Mouse (Mus musculus) limb, embryonic 10.5 days (tissue): ENCODE data around the gene Slc8b1. TPM values are rescaled to one million over a fixed set of nuclear protein-coding genes. Genes with fewer than 3 reads are reported as not detected.

ENCODE experiments used
- DNase-seq: peaks from one replicate; pipeline ENCODE4 v3.0.0-alpha.2; 2017; ENCODE audit warnings: low spot score
- H3K27ac ChIP-seq: fragments of 300-500 bp; sonication (generic); 2 replicates; pipeline ENCODE4 v1.5.1; 2016; ENCODE audit warnings: mild to moderate bottlenecking
- H3K27me3 ChIP-seq: fragments of 300-500 bp; sonication (generic); 2 replicates; pipeline ENCODE4 v1.6.1; 2016; ENCODE audit warnings: low read depth, mild to moderate bottlenecking; ENCODE audit not compliant: poor library complexity, severe bottlenecking
- H3K36me3 ChIP-seq: fragments of 300-500 bp; sonication (generic); 2 replicates; pipeline ENCODE4 v1.6.1; 2016; ENCODE audit warnings: mild to moderate bottlenecking, moderate library complexity
- H3K4me1 ChIP-seq: fragments of 300-500 bp; sonication (generic); 2 replicates; pipeline ENCODE4 v1.6.1; 2016
- H3K4me3 ChIP-seq: fragments of 300-500 bp; sonication (generic); 2 replicates; pipeline ENCODE4 v1.5.1; 2016; ENCODE audit warnings: mild to moderate bottlenecking, moderate library complexity
- H3K9me3 ChIP-seq: fragments of 300-500 bp; sonication (generic); replicated peaks from 2 replicates; pipeline ENCODE4 v1.6.1; 2016; ENCODE audit warnings: mild to moderate bottlenecking
- WGBS: fragments of 180-500 bp; shearing (Covaris S2); methylation state at CpG from one replicate; pipeline ENCODE4 v1.1.7; 2016; 5-methylcytosine and 5-hydroxymethylcytosine counted together
- polyA plus RNA-seq: library from polyadenylated mRNA; unstranded; fragments of >200 nt; fragmentation: Nextera tagmentation; extraction: Ambion mirVana; gene quantifications from 2 replicates; pipeline ENCODE4 v1.2.1, GENCODE M21; 2016

Slc8b1 gene
- polyA plus RNA-seq, 1 experiment from 2014 or later, result 4.4 TPM

- DNase-seq, result no peak
- Histone ChIP-seq H3K9me3 (no peaks in the 10 kb centered on the region), H3K36me3 (no peaks in the 10 kb centered on the region), H3K4me1 (peaks cover 45% of the 10 kb centered on the region), H3K27me3 (peaks cover 23% of the 10 kb centered on the region), H3K4me3 (no peak overlapping the region), H3K27ac (no peak overlapping the region)
- WGBS, result 75% methylated on average over 7 of the region's 7 CpGs
These were observed 4.5 kb downstream of the Slc8b1 start for GRCm38 (mm10) chr5:120515451-120515850.

DNA sequence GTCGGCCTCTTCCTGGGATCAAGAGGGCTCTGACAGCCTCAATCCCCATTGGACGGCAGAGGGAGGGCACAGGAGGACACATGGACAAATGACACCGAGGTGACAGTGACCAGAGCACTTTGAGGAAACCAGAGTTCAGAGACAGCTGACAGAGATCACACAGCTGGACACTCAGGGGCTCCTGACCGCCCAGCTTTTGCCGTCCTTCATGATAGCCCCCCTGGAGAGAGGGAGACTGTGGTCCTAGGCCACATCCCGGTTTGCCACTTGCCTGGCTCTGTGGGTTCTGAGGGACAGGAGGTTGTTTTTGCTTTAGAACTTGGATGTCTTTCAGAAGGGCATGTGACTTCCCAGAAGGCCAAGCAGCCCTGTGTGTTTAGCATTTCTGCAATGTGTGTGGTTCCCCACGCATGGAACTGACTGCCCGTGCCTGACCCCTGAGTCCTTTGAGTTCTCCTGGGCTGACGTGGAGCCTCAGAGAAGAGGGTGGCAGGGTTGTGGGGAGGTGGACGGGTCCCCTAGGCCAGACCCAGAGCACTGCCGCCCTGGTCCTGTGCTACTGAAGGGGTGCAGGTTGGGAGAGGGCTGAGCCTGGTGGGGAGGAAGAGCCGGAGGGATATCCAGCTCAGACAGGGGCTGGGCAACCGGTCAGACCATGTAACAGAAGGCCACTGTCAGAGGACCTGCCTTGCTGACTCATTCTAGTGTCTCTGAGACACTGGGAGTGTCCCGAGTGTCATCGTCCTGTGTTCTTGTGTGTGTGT is 5.4 kb downstream of the Slc8b1 start:
- no peak for DNase-seq
- H3K36me3 ChIP-seq, result no peaks in the 10 kb centered on the region

DNA sequence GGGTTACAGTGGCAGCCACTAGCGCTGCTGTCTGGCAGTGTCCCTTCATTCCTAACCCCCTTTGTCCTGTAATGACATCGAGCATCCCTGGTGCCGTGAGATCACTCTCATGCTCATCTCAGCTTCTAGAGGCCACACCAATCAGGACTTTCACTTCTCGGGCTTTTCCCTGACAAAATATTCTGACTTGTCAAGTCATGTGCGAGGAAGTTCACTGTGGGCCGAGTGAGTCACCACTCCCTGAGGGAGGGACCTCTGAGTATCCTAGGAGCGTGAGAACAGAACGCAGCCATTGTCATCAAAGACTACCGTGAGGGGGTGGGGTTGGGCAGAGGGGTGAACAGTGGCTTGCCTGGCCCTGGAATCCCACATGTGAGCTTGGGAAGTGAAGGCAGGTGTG is 6.6 kb downstream of the Slc8b1 start:
- Histone ChIP-seq H3K4me1 (peaks cover 31% of the 10 kb centered on the region), H3K27ac (no peak overlapping the region), H3K27me3 (peaks cover 10% of the 10 kb centered on the region), H3K9me3 (no peaks in the 10 kb centered on the region), H3K36me3 (no peaks in the 10 kb centered on the region), H3K4me3 (no peak overlapping the region)
- DNase-seq, result no peak
- 58% methylated on average over 9 of the region's 9 CpGs for WGBS

More for the DNA sequence above, 5.4 kb downstream of the Slc8b1 start:
- no peak overlapping the region for H3K4me3 ChIP-seq
- H3K27me3 ChIP-seq, result peaks cover 22% of the 10 kb centered on the region
- H3K27ac ChIP-seq, result no peak overlapping the region
- H3K9me3 ChIP-seq, result no peaks in the 10 kb centered on the region
- WGBS, result 39% methylated on average over 15 of the region's 15 CpGs
- H3K4me1 ChIP-seq, result peaks cover 35% of the 10 kb centered on the region

- no peak overlapping the region for H3K4me3 ChIP-seq
- H3K27me3 ChIP-seq, result no peaks in the 10 kb centered on the region
- H3K36me3 ChIP-seq, result no peaks in the 10 kb centered on the region
- no peak overlapping the region for H3K27ac ChIP-seq
- H3K4me1 ChIP-seq, result peaks cover 14% of the 10 kb centered on the region
- 74% methylated on average over 3 of the region's 3 CpGs for WGBS
- DNase-seq, result no peak
- H3K9me3 ChIP-seq, result no peaks in the 10 kb centered on the region
These were observed 11.7 kb downstream of the Slc8b1 start for GRCm38 (mm10) chr5:120522649-120523048.

GRCm38 (mm10) chr5:120524736-120525135 is 13.8 kb downstream of the Slc8b1 start:
- Histone ChIP-seq H3K9me3 (no peaks in the 10 kb centered on the region), H3K27ac (no peak overlapping the region), H3K27me3 (no peaks in the 10 kb centered on the region), H3K36me3 (0 out of 2 replicates have a peak, but pooled peaks cover 2% of the 10 kb centered on the region), H3K4me3 (no peak overlapping the region), H3K4me1 (peaks cover 14% of the 10 kb centered on the region)
- WGBS, result 96% methylated on average over 2 of the region's 2 CpGs
- no peak for DNase-seq

DNA sequence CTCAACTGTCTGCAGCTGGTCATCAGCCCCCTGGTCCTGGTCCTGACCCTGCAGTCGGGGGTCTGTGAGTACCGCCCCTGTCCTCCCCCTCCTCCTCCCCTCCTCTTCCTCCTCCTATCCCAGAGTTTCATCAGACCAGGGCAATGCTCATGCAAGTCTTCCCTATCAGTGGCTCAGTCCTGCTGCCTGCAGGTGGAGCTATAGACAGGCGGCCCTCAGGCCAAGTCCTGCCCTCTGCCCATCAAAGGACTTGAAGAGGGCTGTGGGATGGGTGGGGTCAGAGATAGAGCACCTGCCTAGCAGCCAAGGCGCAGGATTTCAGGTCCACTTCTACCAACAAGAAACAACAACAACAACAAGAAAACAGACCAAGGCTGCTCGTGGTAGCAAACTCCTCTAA is 14.8 kb downstream of the Slc8b1 start:
- Histone ChIP-seq H3K9me3 (no peaks in the 10 kb centered on the region), H3K27me3 (no peaks in the 10 kb centered on the region), H3K4me3 (no peak overlapping the region), H3K36me3 (peaks cover 5% of the 10 kb centered on the region; the same call in 1 of the 2 replicates), H3K4me1 (peaks cover 14% of the 10 kb centered on the region), H3K27ac (0 out of 2 replicates have a peak overlapping the region, but pooled peaks have one; percentile 6)
- WGBS, result 32% methylated on average over 5 of the region's 5 CpGs
- no peak for DNase-seq

GRCm38 (mm10) chr5:120526311-120526710 is 15.3 kb downstream of the Slc8b1 start:
- H3K27ac ChIP-seq, result peak overlapping the region; percentile 40; the same call in 1 of the 2 replicates
- H3K27me3 ChIP-seq, result no peaks in the 10 kb centered on the region
- H3K4me1 ChIP-seq, result peaks cover 14% of the 10 kb centered on the region
- no peak overlapping the region for H3K4me3 ChIP-seq
- WGBS, result 66% methylated on average over 11 of the region's 11 CpGs
- no peaks in the 10 kb centered on the region for H3K9me3 ChIP-seq
- H3K36me3 ChIP-seq, result peaks cover 5% of the 10 kb centered on the region; the same call in 1 of the 2 replicates
- DNase-seq, result no peak

DNA sequence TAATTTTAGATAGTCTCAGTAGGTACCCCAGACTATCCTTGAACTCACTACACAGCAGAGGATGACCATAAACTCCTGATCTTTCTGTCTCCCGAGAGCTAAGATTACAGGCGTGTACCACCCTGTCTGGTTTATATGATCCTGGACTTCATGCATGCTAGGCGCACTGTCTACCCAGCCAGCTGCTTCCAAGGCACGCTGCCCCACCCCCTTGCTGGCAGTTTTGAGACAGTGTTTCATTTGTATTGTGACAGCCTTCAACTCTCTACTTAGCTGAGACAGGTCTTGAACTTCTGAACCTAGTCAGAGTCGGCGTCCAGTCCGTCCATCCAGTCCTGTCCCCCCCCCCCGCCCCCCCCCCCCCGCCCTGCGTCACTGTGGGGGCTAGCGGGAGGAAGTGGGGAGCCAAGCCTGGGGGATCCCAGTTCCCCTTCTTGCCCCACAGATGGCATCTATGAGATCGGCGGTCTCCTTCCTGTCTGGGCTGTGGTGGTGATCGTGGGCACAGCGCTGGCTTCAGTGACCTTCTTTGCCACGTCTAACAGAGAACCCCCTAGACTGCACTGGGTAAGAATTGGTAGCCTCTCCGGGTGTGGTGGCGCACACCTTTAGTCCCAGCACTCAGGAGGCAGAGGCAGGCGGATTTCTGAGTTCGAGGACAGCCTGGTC is 16.5 kb downstream of the Slc8b1 start:
- H3K9me3 ChIP-seq, result no peaks in the 10 kb centered on the region
- peaks cover 20% of the 10 kb centered on the region for H3K4me1 ChIP-seq
- no peak overlapping the region for H3K27ac ChIP-seq
- H3K27me3 ChIP-seq, result no peaks in the 10 kb centered on the region
- 83% methylated on average over 20 of the region's 20 CpGs for WGBS
- H3K36me3 ChIP-seq, result peaks cover 5% of the 10 kb centered on the region; the same call in 1 of the 2 replicates
- no peak for DNase-seq
- H3K4me3 ChIP-seq, result no peak overlapping the region

DNA sequence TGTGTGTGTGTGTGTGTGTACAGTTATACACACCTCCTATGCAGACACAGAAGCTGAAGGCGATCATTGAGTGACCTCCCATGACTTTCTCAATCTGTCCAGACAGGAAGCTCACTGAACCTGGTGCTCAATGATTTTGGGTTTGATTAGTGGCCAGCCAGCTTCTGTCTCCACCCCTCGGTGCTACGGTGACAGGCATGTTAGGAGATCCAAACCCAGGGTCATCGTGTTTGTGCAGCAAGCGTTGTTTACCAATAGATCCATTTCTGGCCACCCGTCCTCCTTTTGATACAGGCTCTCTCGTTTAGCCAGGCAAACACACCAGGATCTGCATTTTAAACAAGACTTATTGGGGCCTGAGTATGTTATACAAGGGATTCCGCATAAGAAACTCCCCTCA is 20.7 kb downstream of the Slc8b1 start:
- WGBS, result 91% methylated on average over 8 of the region's 8 CpGs
- Histone ChIP-seq H3K36me3 (peaks cover 11% of the 10 kb centered on the region), H3K4me1 (peaks cover 48% of the 10 kb centered on the region), H3K9me3 (no peaks in the 10 kb centered on the region), H3K27ac (no peak overlapping the region), H3K4me3 (no peak overlapping the region), H3K27me3 (no peaks in the 10 kb centered on the region)
- DNase-seq, result no peak

DNA sequence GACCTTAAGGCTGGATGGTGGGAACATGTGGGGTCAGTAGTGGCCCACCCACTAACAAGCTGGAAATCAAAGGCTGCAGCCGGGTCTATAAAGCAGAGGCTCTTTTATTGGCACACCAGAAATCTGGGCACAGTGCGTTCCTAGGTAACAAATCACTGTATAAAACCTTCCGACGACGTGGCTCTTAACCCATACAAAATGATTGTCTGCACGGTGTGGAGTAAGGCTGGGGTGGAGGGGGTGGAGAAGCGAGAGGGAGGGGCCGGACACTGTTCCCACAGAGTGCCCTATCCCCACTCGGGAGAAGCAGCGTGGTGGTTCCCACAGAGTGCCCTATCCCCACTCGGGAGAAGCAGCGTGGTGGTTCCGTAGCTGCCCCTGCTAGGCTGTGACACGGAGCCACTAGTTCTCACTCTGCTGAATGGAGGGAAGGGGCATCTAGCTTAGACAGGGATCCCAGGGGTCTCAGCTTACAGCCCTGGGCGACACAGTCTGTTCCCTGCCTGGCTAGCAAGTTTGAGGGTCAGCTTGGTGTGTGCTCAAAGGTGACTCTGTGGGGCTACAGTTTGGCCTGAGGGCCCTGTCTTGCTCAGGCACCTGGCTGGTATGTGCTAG is 23.2 kb downstream of the Slc8b1 start:
- 38% methylated on average over 15 of the region's 15 CpGs for WGBS
- Histone ChIP-seq H3K36me3 (peaks cover 29% of the 10 kb centered on the region), H3K27me3 (no peaks in the 10 kb centered on the region), H3K4me3 (0 out of 2 replicates have a peak overlapping the region, but pooled peaks have one; percentile 6), H3K9me3 (no peaks in the 10 kb centered on the region), H3K27ac (peak overlapping the region; percentile 80), H3K4me1 (peaks cover 49% of the 10 kb centered on the region)
- no peak for DNase-seq

DNA sequence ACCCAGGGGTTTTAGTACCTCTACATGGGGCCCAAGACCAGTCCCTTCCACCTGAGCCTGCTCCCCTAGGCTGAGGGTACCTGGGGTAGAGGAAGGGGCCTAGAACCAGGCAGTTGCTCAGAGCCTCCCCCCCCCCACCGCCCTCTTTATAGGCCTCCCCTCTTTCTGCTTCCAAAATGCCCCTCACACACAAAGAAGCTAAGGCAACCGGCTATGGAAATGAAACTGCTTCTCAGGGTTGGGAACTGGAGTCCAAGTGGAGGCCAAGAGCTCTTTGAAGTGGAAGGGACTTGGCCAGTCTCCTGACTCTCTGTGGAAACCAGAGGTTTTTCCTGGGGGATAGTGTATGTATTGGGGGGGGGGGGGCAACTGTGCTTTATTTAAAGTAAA is 23.7 kb downstream of the Slc8b1 start:
- peaks cover 33% of the 10 kb centered on the region for H3K36me3 ChIP-seq
- peaks cover 49% of the 10 kb centered on the region for H3K4me1 ChIP-seq
- DNase-seq, result no peak
- no peaks in the 10 kb centered on the region for H3K27me3 ChIP-seq
- no peaks in the 10 kb centered on the region for H3K9me3 ChIP-seq
- 65% methylated on average over 2 of the region's 2 CpGs for WGBS
- peak overlapping the region; percentile 80 for H3K27ac ChIP-seq
- H3K4me3 ChIP-seq, result 0 out of 2 replicates have a peak overlapping the region, but pooled peaks have one; percentile 6

- H3K9me3 ChIP-seq, result no peaks in the 10 kb centered on the region
- peak overlapping the region; percentile 80 for H3K27ac ChIP-seq
- no peaks in the 10 kb centered on the region for H3K27me3 ChIP-seq
- no peak for DNase-seq
- H3K4me3 ChIP-seq, result no peak overlapping the region
- H3K4me1 ChIP-seq, result peaks cover 49% of the 10 kb centered on the region
- H3K36me3 ChIP-seq, result peaks cover 41% of the 10 kb centered on the region
- WGBS, result 87% methylated on average over 13 of the region's 13 CpGs
These were observed 25.1 kb downstream of the Slc8b1 start for GRCm38 (mm10) chr5:120536046-120536445.

- WGBS, result 80% methylated on average over 5 of the region's 5 CpGs
- Histone ChIP-seq H3K27me3 (no peaks in the 10 kb centered on the region), H3K9me3 (no peaks in the 10 kb centered on the region), H3K4me1 (peaks cover 49% of the 10 kb centered on the region), H3K36me3 (peaks cover 45% of the 10 kb centered on the region), H3K27ac (peak overlapping the region; percentile 80; the same call in 1 of the 2 replicates), H3K4me3 (no peak overlapping the region)
- DNase-seq, result no peak
These were observed 25.7 kb downstream of the Slc8b1 start for GRCm38 (mm10) chr5:120536632-120537031.
